Mouse (Mus musculus): ENCODE data around the gene Ung. TPM values are rescaled to one million over a fixed set of nuclear protein-coding genes. Genes with fewer than 3 reads are reported as not detected.

Gene Ung
- polyA plus RNA-seq, 1 experiment from 2014 or later: 28.3 TPM

- WGBS: 60% methylated on average over 7 of the region's 7 CpGs
- Histone ChIP-seq H3K36me3 (ENCODE audit: control insufficient read depth, insufficient read depth, low read length) (no peaks in the 10 kb centered on the region), H3K9ac (ENCODE audit: low read length) (no peak overlapping the region), H3K27ac (replicated peaks in 1 of 2; ENCODE audit: control insufficient read depth in 1 of 2, insufficient read depth in 1 of 2, low read depth in 2 of 2, low read length in 2 of 2) (no peak overlapping the region), H3K9me3 (ENCODE audit: control insufficient read depth, low read length) (no peaks in the 10 kb centered on the region), H3K4me1 (ENCODE audit: control insufficient read depth in 2 of 2, insufficient read depth in 2 of 2, low read length in 2 of 2) (peaks cover 13 to 22% of the 10 kb centered on the region in 2 experiments), H3K4me3 (ENCODE audit: control insufficient read depth in 1 of 2, insufficient read depth in 1 of 2, low read depth in 1 of 2, low read length in 2 of 2) (no peak overlapping the region), H3K4me2 (ENCODE audit: low read length) (no peak overlapping the region), H3K27me3 (ENCODE audit: control insufficient read depth, insufficient read depth, low read length) (no peaks in the 10 kb centered on the region)
- ATAC-seq (ENCODE audit: insufficient number of reproducible peaks, insufficient read depth, low FRiP score, low read depth): no peak
Observed at GRCm38 (mm10) chr5:114157236-114157635, 27.1 kb downstream of the Ung start.

GRCm38 (mm10) chr5:114161424-114161823 is 31.2 kb downstream of the Ung start:
- H3K9ac ChIP-seq (ENCODE audit: low read length): no peak overlapping the region
- ATAC-seq (ENCODE audit: insufficient number of reproducible peaks, insufficient read depth, low FRiP score, low read depth): no peak
- H3K9me3 ChIP-seq (ENCODE audit: control insufficient read depth, low read length): no peaks in the 10 kb centered on the region
- H3K4me2 ChIP-seq (ENCODE audit: low read length): no peak overlapping the region
- no peak overlapping the region for H3K4me3 ChIP-seq (ENCODE audit: control insufficient read depth in 1 of 2, insufficient read depth in 1 of 2, low read depth in 1 of 2, low read length in 2 of 2)
- H3K4me1 ChIP-seq (ENCODE audit: control insufficient read depth in 2 of 2, insufficient read depth in 2 of 2, low read length in 2 of 2): peaks cover 2 to 7% of the 10 kb centered on the region in 2 experiments; a peak in 3 of 4 replicates
- WGBS: 87% methylated on average over 6 of the region's 6 CpGs
- H3K36me3 ChIP-seq (ENCODE audit: control insufficient read depth, insufficient read depth, low read length): peaks cover 12% of the 10 kb centered on the region
- no peak overlapping the region for H3K27ac ChIP-seq (replicated peaks in 1 of 2; ENCODE audit: control insufficient read depth in 1 of 2, insufficient read depth in 1 of 2, low read depth in 2 of 2, low read length in 2 of 2)
- H3K27me3 ChIP-seq (ENCODE audit: control insufficient read depth, insufficient read depth, low read length): no peaks in the 10 kb centered on the region

DNA sequence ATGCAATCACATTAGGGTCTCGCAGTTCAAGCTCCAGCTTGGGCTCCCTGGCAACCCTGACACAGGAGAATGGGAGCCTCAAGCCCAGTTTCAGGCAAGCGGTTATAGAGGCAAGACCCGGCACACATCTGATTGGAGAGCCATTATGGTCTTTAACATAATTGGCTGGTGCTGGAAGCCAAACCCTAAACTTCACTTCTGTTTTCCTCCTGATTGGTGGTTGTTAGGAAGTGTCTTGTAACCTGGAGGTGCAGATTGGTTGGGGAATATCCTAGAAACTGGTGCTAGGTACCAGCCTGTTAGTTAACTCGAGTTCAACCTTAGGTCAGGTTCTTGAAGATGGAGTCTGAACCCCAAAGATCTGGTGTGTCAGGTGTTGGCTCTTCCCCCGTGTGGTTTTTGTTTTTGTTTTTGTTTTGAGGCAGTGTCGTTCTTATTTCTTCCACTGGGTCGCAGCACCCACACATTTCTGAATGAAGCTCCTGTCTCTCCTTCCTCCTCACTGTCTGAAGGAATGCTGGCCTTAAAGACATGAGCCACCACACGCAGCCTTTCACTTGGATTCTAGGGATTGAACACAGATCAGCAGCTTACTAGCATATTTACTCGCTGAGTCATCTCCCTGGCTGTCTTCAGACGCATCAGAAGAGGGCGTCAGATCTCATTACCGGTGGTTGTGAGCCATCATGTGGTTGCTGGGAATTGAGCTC is 32.1 kb downstream of the Ung start:
- H3K4me2 ChIP-seq (ENCODE audit: low read length): no peak overlapping the region
- H3K27ac ChIP-seq (replicated peaks in 1 of 2; ENCODE audit: control insufficient read depth in 1 of 2, insufficient read depth in 1 of 2, low read depth in 2 of 2, low read length in 2 of 2): no peak overlapping the region
- WGBS: 49% methylated on average over 12 of the region's 12 CpGs
- no peaks in the 10 kb centered on the region for H3K9me3 ChIP-seq (ENCODE audit: control insufficient read depth, low read length)
- no peaks in the 10 kb centered on the region for H3K27me3 ChIP-seq (ENCODE audit: control insufficient read depth, insufficient read depth, low read length)
- H3K4me1 ChIP-seq (ENCODE audit: control insufficient read depth in 2 of 2, insufficient read depth in 2 of 2, low read length in 2 of 2): peaks cover 2 to 7% of the 10 kb centered on the region in 2 experiments; a peak in 3 of 4 replicates
- H3K36me3 ChIP-seq (ENCODE audit: control insufficient read depth, insufficient read depth, low read length): peaks cover 16% of the 10 kb centered on the region
- H3K4me3 ChIP-seq (ENCODE audit: control insufficient read depth in 1 of 2, insufficient read depth in 1 of 2, low read depth in 1 of 2, low read length in 2 of 2): no peak overlapping the region
- ATAC-seq (ENCODE audit: insufficient number of reproducible peaks, insufficient read depth, low FRiP score, low read depth): no peak
- no peak overlapping the region for H3K9ac ChIP-seq (ENCODE audit: low read length)

DNA sequence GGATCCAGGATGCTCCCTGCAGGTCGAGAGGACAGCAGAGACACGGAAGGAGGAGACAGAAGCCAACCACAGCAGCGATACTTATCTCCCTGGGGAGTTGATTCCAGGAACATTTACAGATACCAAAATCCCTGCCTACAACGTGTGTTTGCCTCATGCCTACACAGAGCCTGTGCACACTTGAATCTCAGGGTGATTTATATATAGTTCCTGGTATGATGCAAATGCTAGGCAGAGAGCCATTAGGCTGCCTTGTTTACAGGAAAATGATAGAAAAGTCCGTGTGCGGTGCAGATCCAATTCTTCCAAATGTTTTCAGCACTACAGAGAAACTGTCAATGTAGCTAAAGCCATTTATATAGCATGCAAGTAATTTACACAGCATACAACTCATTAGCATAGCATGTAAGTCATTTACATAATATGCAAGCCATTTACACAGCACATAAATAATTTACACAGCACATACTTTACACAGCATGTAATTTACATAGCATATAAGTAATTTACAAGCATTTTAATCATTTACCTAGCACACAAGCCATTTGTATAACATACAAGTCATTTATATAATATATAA is 33.0 kb downstream of the Ung start:
- Histone ChIP-seq H3K27me3 (ENCODE audit: control insufficient read depth, insufficient read depth, low read length) (no peaks in the 10 kb centered on the region), H3K27ac (replicated peaks in 1 of 2; ENCODE audit: control insufficient read depth in 1 of 2, insufficient read depth in 1 of 2, low read depth in 2 of 2, low read length in 2 of 2) (no peak overlapping the region), H3K36me3 (ENCODE audit: control insufficient read depth, insufficient read depth, low read length) (peaks cover 16% of the 10 kb centered on the region), H3K4me2 (ENCODE audit: low read length) (no peak overlapping the region), H3K9ac (ENCODE audit: low read length) (no peak overlapping the region), H3K9me3 (ENCODE audit: control insufficient read depth, low read length) (no peaks in the 10 kb centered on the region), H3K4me1 (ENCODE audit: control insufficient read depth in 2 of 2, insufficient read depth in 2 of 2, low read length in 2 of 2) (peaks cover 2 to 7% of the 10 kb centered on the region in 2 experiments; a peak in 3 of 4 replicates), H3K4me3 (ENCODE audit: control insufficient read depth in 1 of 2, insufficient read depth in 1 of 2, low read depth in 1 of 2, low read length in 2 of 2) (no peak overlapping the region)
- WGBS: 58% methylated on average over 6 of the region's 6 CpGs
- no peak for ATAC-seq (ENCODE audit: insufficient number of reproducible peaks, insufficient read depth, low FRiP score, low read depth)

DNA sequence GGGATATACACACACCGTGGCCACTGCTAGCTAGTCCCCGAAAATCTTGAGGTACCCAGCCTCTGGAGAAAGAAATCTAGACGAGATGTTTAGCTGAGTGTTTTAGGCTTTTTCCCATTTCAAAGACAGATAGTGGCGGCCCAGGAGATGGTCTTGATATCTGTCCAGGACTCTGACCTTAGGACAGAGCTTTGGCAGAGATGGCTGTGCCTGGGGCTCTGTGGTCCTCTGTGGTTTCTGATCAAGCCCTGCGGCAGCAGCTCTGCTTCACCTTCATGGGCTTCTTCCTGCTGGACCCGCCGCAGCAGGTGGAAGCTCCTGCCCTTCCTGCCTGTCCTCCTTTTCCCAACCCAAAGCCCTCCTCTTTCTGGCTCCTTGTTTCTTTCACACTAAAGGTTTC is 40.2 kb downstream of the Ung start:
- no peaks in the 10 kb centered on the region for H3K9me3 ChIP-seq (ENCODE audit: control insufficient read depth, low read length)
- no peak overlapping the region for H3K9ac ChIP-seq (ENCODE audit: low read length)
- no peak overlapping the region for H3K4me2 ChIP-seq (ENCODE audit: low read length)
- 78% methylated on average over 7 of the region's 7 CpGs for WGBS
- no peaks in the 10 kb centered on the region for H3K27me3 ChIP-seq (ENCODE audit: control insufficient read depth, insufficient read depth, low read length)
- ATAC-seq (ENCODE audit: insufficient number of reproducible peaks, insufficient read depth, low FRiP score, low read depth): no peak
- peaks cover 15% of the 10 kb centered on the region for H3K36me3 ChIP-seq (ENCODE audit: control insufficient read depth, insufficient read depth, low read length)
- H3K4me1 ChIP-seq (ENCODE audit: control insufficient read depth in 2 of 2, insufficient read depth in 2 of 2, low read length in 2 of 2): peaks cover 11 to 14% of the 10 kb centered on the region in 2 experiments
- no peak overlapping the region for H3K4me3 ChIP-seq (ENCODE audit: control insufficient read depth in 1 of 2, insufficient read depth in 1 of 2, low read depth in 1 of 2, low read length in 2 of 2)
- H3K27ac ChIP-seq (replicated peaks in 1 of 2; ENCODE audit: control insufficient read depth in 1 of 2, insufficient read depth in 1 of 2, low read depth in 2 of 2, low read length in 2 of 2): no peak overlapping the region

DNA sequence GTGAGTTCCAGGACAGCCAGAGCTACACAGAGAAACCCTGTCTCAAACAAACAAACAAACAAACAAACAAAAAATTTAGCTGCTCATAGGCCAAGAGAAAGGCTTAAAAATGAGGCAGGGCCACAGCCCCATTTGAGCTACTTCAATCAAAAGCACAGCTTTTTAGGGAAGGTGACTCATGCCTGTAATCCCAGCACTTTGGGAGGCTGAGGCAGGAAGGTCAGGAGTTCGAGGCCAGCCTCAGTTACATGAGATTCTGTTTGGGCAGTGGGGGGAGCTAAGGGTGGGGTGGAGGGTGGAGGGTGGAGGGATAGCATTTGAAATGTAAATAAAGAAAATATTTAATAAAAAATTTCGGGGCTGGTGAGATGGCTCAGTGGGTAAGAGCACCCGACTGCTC is 42.8 kb downstream of the Ung start:
- H3K27ac ChIP-seq (replicated peaks in 1 of 2; ENCODE audit: control insufficient read depth in 1 of 2, insufficient read depth in 1 of 2, low read depth in 2 of 2, low read length in 2 of 2): no peak overlapping the region
- 97% methylated on average over 3 of the region's 3 CpGs for WGBS
- no peak for ATAC-seq (ENCODE audit: insufficient number of reproducible peaks, insufficient read depth, low FRiP score, low read depth)

GRCm38 (mm10) chr5:114173458-114173857 is 43.3 kb downstream of the Ung start:
- H3K4me3 ChIP-seq (ENCODE audit: control insufficient read depth in 1 of 2, insufficient read depth in 1 of 2, low read depth in 1 of 2, low read length in 2 of 2): no peak overlapping the region
- no peak for ATAC-seq (ENCODE audit: insufficient number of reproducible peaks, insufficient read depth, low FRiP score, low read depth)
- H3K9me3 ChIP-seq (ENCODE audit: control insufficient read depth, low read length): no peaks in the 10 kb centered on the region
- H3K36me3 ChIP-seq (ENCODE audit: control insufficient read depth, insufficient read depth, low read length): no peaks in the 10 kb centered on the region
- H3K9ac ChIP-seq (ENCODE audit: low read length): no peak overlapping the region
- H3K27ac ChIP-seq (replicated peaks in 1 of 2; ENCODE audit: control insufficient read depth in 1 of 2, insufficient read depth in 1 of 2, low read depth in 2 of 2, low read length in 2 of 2): peak overlapping the region; percentile 66 to 68
- 72% methylated on average over 7 of the region's 7 CpGs for WGBS
- peaks cover 16 to 23% of the 10 kb centered on the region in 2 experiments for H3K4me1 ChIP-seq (ENCODE audit: control insufficient read depth in 2 of 2, insufficient read depth in 2 of 2, low read length in 2 of 2)
- H3K4me2 ChIP-seq (ENCODE audit: low read length): no peak overlapping the region
- H3K27me3 ChIP-seq (ENCODE audit: control insufficient read depth, insufficient read depth, low read length): no peaks in the 10 kb centered on the region

More for the DNA sequence above, 42.8 kb downstream of the Ung start:
- H3K4me3 ChIP-seq (ENCODE audit: control insufficient read depth in 1 of 2, insufficient read depth in 1 of 2, low read depth in 1 of 2, low read length in 2 of 2): no peak overlapping the region
- H3K27me3 ChIP-seq (ENCODE audit: control insufficient read depth, insufficient read depth, low read length): no peaks in the 10 kb centered on the region
- no peak overlapping the region for H3K4me2 ChIP-seq (ENCODE audit: low read length)
- H3K36me3 ChIP-seq (ENCODE audit: control insufficient read depth, insufficient read depth, low read length): no peaks in the 10 kb centered on the region
- H3K9ac ChIP-seq (ENCODE audit: low read length): no peak overlapping the region
- peaks cover 16 to 23% of the 10 kb centered on the region in 2 experiments for H3K4me1 ChIP-seq (ENCODE audit: control insufficient read depth in 2 of 2, insufficient read depth in 2 of 2, low read length in 2 of 2)
- no peaks in the 10 kb centered on the region for H3K9me3 ChIP-seq (ENCODE audit: control insufficient read depth, low read length)

All from heart, embryonic 14.5 days (tissue).